ENCODE assay signal across 21 mouse cellular contexts in the genomic region with DNA sequence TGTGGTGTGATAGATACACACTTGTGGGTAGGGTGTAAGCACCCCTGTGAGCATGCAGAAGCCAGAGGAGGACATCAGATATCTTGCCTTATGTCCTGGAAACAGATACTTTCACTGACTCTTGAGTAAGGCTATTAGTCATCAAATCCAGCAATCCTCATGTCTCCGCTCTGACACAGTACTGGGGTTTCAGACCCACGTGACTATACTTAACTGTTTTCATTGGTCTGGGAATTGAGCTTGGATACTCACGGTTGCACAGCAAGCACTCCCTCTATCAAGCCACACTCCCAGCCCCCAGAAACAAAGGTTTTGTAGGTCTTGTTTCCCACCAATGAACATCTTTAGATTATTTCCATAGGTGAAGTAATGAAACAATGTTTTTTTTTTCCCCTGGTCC. TPM values are rescaled to one million over a fixed set of nuclear protein-coding genes. Genes with fewer than 3 reads are reported as not detected.
DNase-seq lines count a peak whose midpoint lies in the region; ATAC-seq lines count a peak whose summit lies in the region.
"Had no signal": no experiment of that assay in that cellular context is flagged by ENCODE, and none has a peak within 500 bp of the region (broad histone marks: within the 10 kb centered on the region; RNA-seq: fewer than 3 reads in every experiment).

No protein-coding gene starts in this region.

- no peaks in the 10 kb centered on the region for H3K36me3 ChIP-seq in heart, embryonic 15.5 days
- no peaks in the 10 kb centered on the region for H3K36me3 ChIP-seq in heart, embryonic 10.5 days
- no peaks in the 10 kb centered on the region for H3K36me3 ChIP-seq in lung, embryonic 15.5 days
- H3K36me3 ChIP-seq: embryonic facial prominence, embryonic 12.5 days; forebrain, embryonic 15.5 days; G1E; hindbrain, embryonic 13.5 days had no signal

- H3K27ac ChIP-seq in heart, embryonic 15.5 days, result peak overlapping the region; percentile 31; the same call in 1 of the 2 replicates
- no peak overlapping the region for H3K27ac ChIP-seq in heart, embryonic 10.5 days
- H3K27ac ChIP-seq in lung, embryonic 15.5 days, result 0 out of 2 replicates have a peak overlapping the region, but pooled peaks have one; percentile 15
- H3K27ac ChIP-seq: embryonic facial prominence, embryonic 12.5 days; forebrain, embryonic 15.5 days; hindbrain, embryonic 13.5 days; hindbrain, postnatal 0 days had no signal

- H3K27me3 ChIP-seq in heart, embryonic 15.5 days, result no peaks in the 10 kb centered on the region
- no peaks in the 10 kb centered on the region for H3K27me3 ChIP-seq in heart, embryonic 10.5 days (ENCODE audit: insufficient read depth, poor library complexity, severe bottlenecking)
- H3K27me3 ChIP-seq in lung, embryonic 15.5 days, result no peaks in the 10 kb centered on the region
- H3K27me3 ChIP-seq: embryonic facial prominence, embryonic 12.5 days; forebrain, embryonic 15.5 days; hindbrain, embryonic 13.5 days had no signal

- H3K4me3 ChIP-seq in heart, embryonic 15.5 days, result no peak overlapping the region
- no peak overlapping the region for H3K4me3 ChIP-seq in heart, embryonic 10.5 days
- no peak overlapping the region for H3K4me3 ChIP-seq in lung, embryonic 15.5 days
- H3K4me3 ChIP-seq: embryonic facial prominence, embryonic 12.5 days; forebrain, embryonic 15.5 days; hindbrain, embryonic 13.5 days had no signal

- no peak overlapping the region for H3K4me2 ChIP-seq in heart, embryonic 15.5 days
- no peak overlapping the region for H3K4me2 ChIP-seq in lung, embryonic 15.5 days
- H3K4me2 ChIP-seq: embryonic facial prominence, embryonic 12.5 days; forebrain, embryonic 15.5 days; hindbrain, embryonic 13.5 days had no signal

- no peaks in the 10 kb centered on the region for H3K9me3 ChIP-seq in heart, embryonic 15.5 days (replicated peaks)
- no peaks in the 10 kb centered on the region for H3K9me3 ChIP-seq in heart, embryonic 10.5 days
- H3K9me3 ChIP-seq in lung, embryonic 15.5 days, result no peaks in the 10 kb centered on the region
- H3K9me3 ChIP-seq: embryonic facial prominence, embryonic 12.5 days; forebrain, embryonic 15.5 days; G1E; hindbrain, embryonic 13.5 days had no signal

- H3K4me1 ChIP-seq in heart, embryonic 15.5 days (replicated peaks), result peaks cover 30% of the 10 kb centered on the region
- H3K4me1 ChIP-seq in heart, embryonic 10.5 days, result peaks cover 12% of the 10 kb centered on the region; the same call in 1 of the 2 replicates
- peaks cover 18% of the 10 kb centered on the region for H3K4me1 ChIP-seq in lung, embryonic 15.5 days
- H3K4me1 ChIP-seq: embryonic facial prominence, embryonic 12.5 days; hindbrain, embryonic 13.5 days had no signal

- 61% methylated on average over 3 of the region's 3 CpGs for WGBS in heart, embryonic 15.5 days
- 63% methylated on average over 3 of the region's 3 CpGs for WGBS in heart, embryonic 10.5 days
- whole genome bisulfite sequencing in lung, embryonic 15.5 days, result 71% methylated on average over 3 of the region's 3 CpGs

- H3K9ac ChIP-seq in heart, embryonic 15.5 days, result no peak overlapping the region
- no peak overlapping the region for H3K9ac ChIP-seq in lung, embryonic 15.5 days
- H3K9ac ChIP-seq: embryonic facial prominence, embryonic 12.5 days; forebrain, embryonic 15.5 days; hindbrain, embryonic 13.5 days had no signal

- no peak for ATAC-seq in heart, embryonic 15.5 days (replicated peaks; ENCODE audit: insufficient number of reproducible peaks, insufficient read depth, low FRiP score, low read depth)
- ATAC-seq in lung, embryonic 15.5 days (ENCODE audit: borderline replicate concordance, extremely low read depth, low FRiP score, low TSS enrichment), result no peak
- ATAC-seq: activated CD4-positive, CD25-positive, alpha-beta regulatory T cell, adult 4 months; CD4-positive, CD25-positive, alpha-beta regulatory T cell, adult 4 months; forebrain, embryonic 15.5 days; hindbrain, postnatal 0 days had no signal

- no peak for DNase-seq in heart, embryonic 10.5 days (ENCODE audit: low spot score)
- DNase-seq in lung, postnatal 4 days, result no peak
- peak; percentile 23 for DNase-seq in 3T3-L1 (ENCODE audit: low read depth, low spot score)
- peak; percentile 17 for DNase-seq in NIH3T3 (ENCODE audit: low read depth)
- no peak for DNase-seq in T-cell, adult 2 months (ENCODE audit: low spot score)
- DNase-seq: adrenal gland, postnatal 14 days; cerebellum, adult 11-12 months; cerebellum, adult 9-10 months; gastrocnemius, postnatal 36 days; heart, adult 11 months; heart, postnatal 10 days; kidney, adult 11 months had no signal

RNA-seq across cellular contexts. Expression of a gene that starts 56.5 kb away (rescaled TPM):
- 40.2 and 50.6 TPM in 2 replicates for polyA plus RNA-seq in heart, embryonic 15.5 days (2015; fragmentation: Nextera tagmentation; extraction: Ambion mirVana)
- polyA plus RNA-seq in heart, embryonic 10.5 days (2016; fragmentation: Nextera tagmentation; extraction: Ambion mirVana), result 53.5 and 54.7 TPM in 2 replicates
- 55.5 and 59.7 TPM in 2 replicates for polyA plus RNA-seq in lung, embryonic 15.5 days (2015; fragmentation: Nextera tagmentation; extraction: Ambion mirVana)
- polyA plus RNA-seq: activated CD4-positive, CD25-positive, alpha-beta regulatory T cell, adult 4 months; CD4-positive, CD25-positive, alpha-beta regulatory T cell, adult 4 months; G1E had no signal

Comparison
In these comparisons a context has a peak if more than half of its experiments do, and no peak if none do; other contexts are left out.
1. DNase-seq: peak in 3T3-L1 (single experiment) and NIH3T3 (single experiment); none in heart, embryonic 10.5 days (single experiment), lung, postnatal 4 days (0 of 2) and T-cell, adult 2 months (single experiment).